Mouse (Mus musculus) megakaryocyte, adult 5-6 weeks (primary cell): ENCODE data around the gene Rbmx. TPM values are rescaled to one million over a fixed set of nuclear protein-coding genes. Genes with fewer than 3 reads are reported as not detected.

Source experiments
- total RNA-seq, 2 experiments: library from RNA; stranded (forward) in 1 of 2; stranded (reverse) in 1 of 2; fragments of 153-499, 151-499 nt in 1 of 2; fragments of 221-1000, 200-1000 nt in 1 of 2; gene quantifications; 2 replicates each; pipeline versions ENCODE4 v1.2.3 to v1.2.4; 2015 to 2017

Rbmx gene
- total RNA-seq, 2 experiments from 2014 or later = 46.8 to 64.3 TPM

Other genes with a start within 250 kb of the Rbmx start
- gene Cd40lg, start 180.9 kb downstream of the Rbmx start, total RNA-seq (2015) = 0.29 TPM in 1 of 2 replicates, not detected in the other
- not detected in 2 replicates for gene Cd40lg, start 180.9 kb downstream of the Rbmx start, total RNA-seq (2017)
- gene Arhgef6, start 54.3 kb downstream of the Rbmx start, total RNA-seq (2015) = 160 and 163 TPM in 2 replicates
- 113 and 130 TPM in 2 replicates for gene Arhgef6, start 54.3 kb downstream of the Rbmx start, total RNA-seq (2017)
- not detected in 2 replicates for gene Gm364, start 16.1 kb upstream of the Rbmx start, total RNA-seq (2015)
- not detected in 2 replicates for gene Gm364, start 16.1 kb upstream of the Rbmx start, total RNA-seq (2017)
- not detected in 2 replicates for gene Gpr101, start 110.7 kb upstream of the Rbmx start, total RNA-seq (2015)
- not detected in 2 replicates for gene Gpr101, start 110.7 kb upstream of the Rbmx start, total RNA-seq (2017)